Mouse (Mus musculus): ENCODE results near the gene Gstt3. TPM values are rescaled to one million over a fixed set of nuclear protein-coding genes. Genes with fewer than 3 reads are reported as not detected.

Gene Gstt3
- polyA plus RNA-seq, 1 experiment: 4.3 TPM

- peak; percentile 52 to 71 for DNase-seq (ENCODE audit: low read depth in 1 of 2, low spot score in 2 of 2)
- H3K4me1 ChIP-seq (ENCODE audit: control insufficient read depth, insufficient read depth, insufficient read length): no peaks in the 10 kb centered on the region
- H3K27ac ChIP-seq (ENCODE audit: insufficient read depth, low read length): no peak overlapping the region
- no peak overlapping the region for H3K4me3 ChIP-seq (ENCODE audit: extremely low read depth, insufficient read depth, insufficient read length)
- TF ChIP-seq CTCF (IDR thresholded peaks at IDR 0.05; ENCODE audit: extremely low read depth, insufficient read depth, insufficient read length, insufficient replicate concordance) (peak; percentile 88; the same call in 1 of the 2 replicates), POLR2A (IDR thresholded peaks at IDR 0.05; ENCODE audit: low read depth, low read length) (no peak)
- no peaks in the 10 kb centered on the region for H3K27me3 ChIP-seq (ENCODE audit: control insufficient read depth, insufficient read depth, low read length)
- WGBS: 49% methylated on average over 3 of the region's 3 CpGs
- H3K36me3 ChIP-seq (ENCODE audit: control insufficient read depth, insufficient read depth, low read length): peaks cover 37% of the 10 kb centered on the region
These were observed 37.2 kb downstream of the Gstt3 start for GRCm38 (mm10) chr10:75744017-75744416.

- H3K36me3 ChIP-seq (ENCODE audit: control insufficient read depth, insufficient read depth, low read length): peaks cover 39% of the 10 kb centered on the region
- no peaks in the 10 kb centered on the region for H3K4me1 ChIP-seq (ENCODE audit: control insufficient read depth, insufficient read depth, insufficient read length)
- 96% methylated on average over 12 of the region's 12 CpGs for WGBS
- no peak for TF ChIP-seq POLR2A (IDR thresholded peaks at IDR 0.05; ENCODE audit: low read depth, low read length)
- TF ChIP-seq CTCF (IDR thresholded peaks at IDR 0.05; ENCODE audit: extremely low read depth, insufficient read depth, insufficient read length, insufficient replicate concordance): no peak
- DNase-seq (ENCODE audit: low read depth in 1 of 2, low spot score in 2 of 2): no peak
- no peak overlapping the region for H3K27ac ChIP-seq (ENCODE audit: insufficient read depth, low read length)
- H3K27me3 ChIP-seq (ENCODE audit: control insufficient read depth, insufficient read depth, low read length): no peaks in the 10 kb centered on the region
- H3K4me3 ChIP-seq (ENCODE audit: extremely low read depth, insufficient read depth, insufficient read length): no peak overlapping the region
These were observed 37.8 kb downstream of the Gstt3 start for GRCm38 (mm10) chr10:75743369-75743768.

- TF ChIP-seq CTCF (IDR thresholded peaks at IDR 0.05; ENCODE audit: extremely low read depth, insufficient read depth, insufficient read length, insufficient replicate concordance): no peak
- no peak for TF ChIP-seq POLR2A (IDR thresholded peaks at IDR 0.05; ENCODE audit: low read depth, low read length)
- H3K36me3 ChIP-seq (ENCODE audit: control insufficient read depth, insufficient read depth, low read length): peaks cover 34% of the 10 kb centered on the region
- H3K4me3 ChIP-seq (ENCODE audit: extremely low read depth, insufficient read depth, insufficient read length): no peak overlapping the region
- no peak overlapping the region for H3K27ac ChIP-seq (ENCODE audit: insufficient read depth, low read length)
- no peaks in the 10 kb centered on the region for H3K27me3 ChIP-seq (ENCODE audit: control insufficient read depth, insufficient read depth, low read length)
- 94% methylated on average over 3 of the region's 3 CpGs for WGBS
- DNase-seq (ENCODE audit: low read depth in 1 of 2, low spot score in 2 of 2): no peak
- no peaks in the 10 kb centered on the region for H3K4me1 ChIP-seq (ENCODE audit: control insufficient read depth, insufficient read depth, insufficient read length)
These were observed 40.3 kb downstream of the Gstt3 start for GRCm38 (mm10) chr10:75740866-75741265.

GRCm38 (mm10) chr10:75725449-75725848 is 55.8 kb downstream of the Gstt3 start:
- TF ChIP-seq CTCF (IDR thresholded peaks at IDR 0.05; ENCODE audit: extremely low read depth, insufficient read depth, insufficient read length, insufficient replicate concordance): no peak
- no peak for TF ChIP-seq POLR2A (IDR thresholded peaks at IDR 0.05; ENCODE audit: low read depth, low read length)
- Histone ChIP-seq H3K36me3 (ENCODE audit: control insufficient read depth, insufficient read depth, low read length) (peaks cover 47% of the 10 kb centered on the region), H3K4me1 (ENCODE audit: control insufficient read depth, insufficient read depth, insufficient read length) (no peaks in the 10 kb centered on the region), H3K27me3 (ENCODE audit: control insufficient read depth, insufficient read depth, low read length) (no peaks in the 10 kb centered on the region), H3K27ac (ENCODE audit: insufficient read depth, low read length) (no peak overlapping the region), H3K4me3 (ENCODE audit: extremely low read depth, insufficient read depth, insufficient read length) (no peak overlapping the region)
- no peak for DNase-seq (ENCODE audit: low read depth in 1 of 2, low spot score in 2 of 2)
- 97% methylated on average over 7 of the region's 7 CpGs for WGBS

Other genes starting within 250 kb of the Gstt3 start
- gene Lrrc75b, start 221.1 kb downstream of the Gstt3 start, polyA plus RNA-seq (2012; rRNA removed): 1.3 and 1.7 TPM in 2 replicates
- gene Ggt1, start 219.8 kb downstream of the Gstt3 start, polyA plus RNA-seq (2012; rRNA removed): 15.5 and 19.1 TPM in 2 replicates
- gene Ggt5, start 192.1 kb downstream of the Gstt3 start, polyA plus RNA-seq (2012; rRNA removed): 60.0 and 70.9 TPM in 2 replicates
- 14.8 and 17.3 TPM in 2 replicates for gene Susd2, start 137.4 kb downstream of the Gstt3 start, polyA plus RNA-seq (2012; rRNA removed)
- gene Cabin1, start 17.1 kb downstream of the Gstt3 start, polyA plus RNA-seq (2012; rRNA removed): 59.3 and 65.7 TPM in 2 replicates
- gene Ddt, start 8.0 kb downstream of the Gstt3 start, polyA plus RNA-seq (2012; rRNA removed): 39.5 and 42.6 TPM in 2 replicates
- not detected in 2 replicates for gene Gm20441, start 460 bp downstream of the Gstt3 start, polyA plus RNA-seq (2012; rRNA removed)
- gene Gstt1, start 17.2 kb upstream of the Gstt3 start, polyA plus RNA-seq (2012; rRNA removed): 25.3 and 28.5 TPM in 2 replicates
- not detected in 2 replicates for gene Gstt4, start 41.1 kb upstream of the Gstt3 start, polyA plus RNA-seq (2012; rRNA removed)
- 73.4 and 102 TPM in 2 replicates for gene Gstt2, start 56.0 kb upstream of the Gstt3 start, polyA plus RNA-seq (2012; rRNA removed)
- gene Mif, start 78.8 kb upstream of the Gstt3 start, polyA plus RNA-seq (2012; rRNA removed): 677 and 1,174 TPM in 2 replicates
- 67.3 and 137 TPM in 2 replicates for gene Derl3, start 112.0 kb upstream of the Gstt3 start, polyA plus RNA-seq (2012; rRNA removed)
- gene Smarcb1, start 140.2 kb upstream of the Gstt3 start, polyA plus RNA-seq (2012; rRNA removed): 42.4 and 43.2 TPM in 2 replicates
- gene Chchd10, start 151.7 kb upstream of the Gstt3 start, polyA plus RNA-seq (2012; rRNA removed): 86.8 and 146 TPM in 2 replicates
- gene Mmp11, start 155.1 kb upstream of the Gstt3 start, polyA plus RNA-seq (2012; rRNA removed): 7.9 and 11.7 TPM in 2 replicates
- 3.9 and 4.5 TPM in 2 replicates for gene Gm867, start 159.3 kb upstream of the Gstt3 start, polyA plus RNA-seq (2012; rRNA removed)
- 178 and 292 TPM in 2 replicates for gene Vpreb3, start 161.6 kb upstream of the Gstt3 start, polyA plus RNA-seq (2012; rRNA removed)
- gene Gm5134, start 173.1 kb upstream of the Gstt3 start, polyA plus RNA-seq (2012; rRNA removed): 0.93 and 1.2 TPM in 2 replicates